Comparison of ENCODE assay signal across 11 mouse cellular contexts in genomic region chr6:34955862-34956241, GRCm38 (mm10). TPM values are rescaled to one million over a fixed set of nuclear protein-coding genes. Genes with fewer than 3 reads are reported as not detected.
DNase-seq lines count a peak whose midpoint lies in the region; ATAC-seq lines count a peak whose summit lies in the region.
"Had no signal": no experiment of that assay in that cellular context is flagged by ENCODE, and none has a peak within 500 bp of the region (broad histone marks: within the 10 kb centered on the region; RNA-seq: fewer than 3 reads in every experiment).

No protein-coding gene starts in this region.

- H3K9ac ChIP-seq in kidney, embryonic 16.5 days (replicated peaks; ENCODE audit: low read length), result no peak overlapping the region
- no peak overlapping the region for H3K9ac ChIP-seq in embryonic facial prominence, embryonic 14.5 days (ENCODE audit: low read depth, low read length)
- H3K9ac ChIP-seq in limb, embryonic 11.5 days (ENCODE audit: low read length), result no peak overlapping the region
- no peak overlapping the region for H3K9ac ChIP-seq in neural tube, embryonic 12.5 days

- no peaks in the 10 kb centered on the region; the same call in 1 of the 2 replicates for H3K4me1 ChIP-seq in kidney, embryonic 16.5 days (ENCODE audit: insufficient read depth, low read length)
- no peaks in the 10 kb centered on the region for H3K4me1 ChIP-seq in embryonic facial prominence, embryonic 14.5 days (ENCODE audit: control insufficient read depth, insufficient read depth, low read length)
- no peaks in the 10 kb centered on the region for H3K4me1 ChIP-seq in limb, embryonic 11.5 days (ENCODE audit: control insufficient read depth, insufficient read depth, low read length)
- H3K4me1 ChIP-seq in neural tube, embryonic 12.5 days, result peaks cover 4% of the 10 kb centered on the region; the same call in 1 of the 2 replicates

- no peak for ATAC-seq in kidney, embryonic 16.5 days (ENCODE audit: low FRiP score, low TSS enrichment)
- ATAC-seq in embryonic facial prominence, embryonic 14.5 days (ENCODE audit: low read depth), result no peak
- no peak for ATAC-seq in limb, embryonic 11.5 days (ENCODE audit: insufficient number of reproducible peaks, low FRiP score, low TSS enrichment, low read depth)
- ATAC-seq in neural tube, embryonic 12.5 days (ENCODE audit: low FRiP score, low read depth), result no peak; the same call in 1 of the 2 replicates

- 41% methylated on average over 8 of the region's 8 CpGs for WGBS in kidney, embryonic 16.5 days
- 41% methylated on average over 8 of the region's 8 CpGs for WGBS in embryonic facial prominence, embryonic 14.5 days
- 42% methylated on average over 8 of the region's 8 CpGs for WGBS in limb, embryonic 11.5 days
- 42% methylated on average over 8 of the region's 8 CpGs for WGBS in neural tube, embryonic 12.5 days

- intact Hi-C loops in gastrocnemius, postnatal 14 days (cut with DNase I; ENCODE audit: low total_unique reads), result no loop called here

- H3K4me2 ChIP-seq in kidney, embryonic 16.5 days (replicated peaks; ENCODE audit: low read depth, low read length), result peak overlapping the region; percentile 45
- peak overlapping the region; percentile 39; the same call in 1 of the 2 replicates for H3K4me2 ChIP-seq in embryonic facial prominence, embryonic 14.5 days (ENCODE audit: low read depth, low read length)
- H3K4me2 ChIP-seq in limb, embryonic 11.5 days (ENCODE audit: low read depth, severe bottlenecking), result peak overlapping the region; percentile 20; the same call in 1 of the 2 replicates
- H3K4me2 ChIP-seq in neural tube, embryonic 12.5 days (replicated peaks), result peak overlapping the region; percentile 41

- peak overlapping the region; percentile 0; the same call in 1 of the 2 replicates for H3K4me3 ChIP-seq in kidney, embryonic 16.5 days (ENCODE audit: low read length)
- no peak overlapping the region for H3K4me3 ChIP-seq in embryonic facial prominence, embryonic 14.5 days (ENCODE audit: low read depth, low read length)
- H3K4me3 ChIP-seq in limb, embryonic 11.5 days (ENCODE audit: low read depth, low read length), result no peak overlapping the region
- H3K4me3 ChIP-seq in neural tube, embryonic 12.5 days, result no peak overlapping the region

- no peak overlapping the region for H3K27ac ChIP-seq in kidney, embryonic 16.5 days (ENCODE audit: low read length)
- H3K27ac ChIP-seq in embryonic facial prominence, embryonic 14.5 days (replicated peaks; ENCODE audit: low read depth, low read length), result no peak overlapping the region
- H3K27ac ChIP-seq in limb, embryonic 11.5 days (replicated peaks; ENCODE audit: low read depth, low read length), result no peak overlapping the region
- no peak overlapping the region for H3K27ac ChIP-seq in neural tube, embryonic 12.5 days

- no peaks in the 10 kb centered on the region for H3K36me3 ChIP-seq in kidney, embryonic 16.5 days (ENCODE audit: insufficient read depth, low read length)
- no peaks in the 10 kb centered on the region for H3K36me3 ChIP-seq in embryonic facial prominence, embryonic 14.5 days (ENCODE audit: control insufficient read depth, insufficient read depth, low read length)
- no peaks in the 10 kb centered on the region for H3K36me3 ChIP-seq in limb, embryonic 11.5 days (ENCODE audit: control insufficient read depth, insufficient read depth, low read length)
- H3K36me3 ChIP-seq in neural tube, embryonic 12.5 days, result no peaks in the 10 kb centered on the region
- H3K36me3 ChIP-seq: G1E had no signal

- no peak for DNase-seq in kidney, postnatal 10 days
- DNase-seq in embryonic facial prominence, embryonic 14.5 days (ENCODE audit: low spot score), result no peak
- DNase-seq in limb, embryonic 11.5 days (ENCODE audit: low spot score), result no peak
- no peak for DNase-seq in gastrocnemius, postnatal 14 days
- DNase-seq in layer of hippocampus, postnatal 14 days (ENCODE audit: low spot score in 2 of 2), result no peak
- no peak for DNase-seq in right cerebral cortex, adult 2 months (ENCODE audit: low spot score in 2 of 2)

- H3K27me3 ChIP-seq in kidney, embryonic 16.5 days (ENCODE audit: insufficient read depth, low read length), result no peaks in the 10 kb centered on the region
- no peaks in the 10 kb centered on the region for H3K27me3 ChIP-seq in embryonic facial prominence, embryonic 14.5 days (replicated peaks; ENCODE audit: control insufficient read depth, insufficient read depth, low read length)
- H3K27me3 ChIP-seq in limb, embryonic 11.5 days (ENCODE audit: control insufficient read depth, insufficient read depth, low read length), result no peaks in the 10 kb centered on the region
- H3K27me3 ChIP-seq in neural tube, embryonic 12.5 days (replicated peaks), result no peaks in the 10 kb centered on the region

- H3K9me3 ChIP-seq in kidney, embryonic 16.5 days (ENCODE audit: low read length), result no peaks in the 10 kb centered on the region
- no peaks in the 10 kb centered on the region for H3K9me3 ChIP-seq in embryonic facial prominence, embryonic 14.5 days (ENCODE audit: control insufficient read depth, low read length)
- H3K9me3 ChIP-seq in limb, embryonic 11.5 days (ENCODE audit: control insufficient read depth, low read length), result no peaks in the 10 kb centered on the region
- no peaks in the 10 kb centered on the region for H3K9me3 ChIP-seq in neural tube, embryonic 12.5 days
- H3K9me3 ChIP-seq: G1E had no signal

RNA-seq across cellular contexts. Expression of gene Slc23a4, which starts 32.4 kb away (rescaled TPM):
- 0.27 and 0.35 TPM in 2 replicates for polyA plus RNA-seq in kidney, embryonic 16.5 days (2015; fragmentation: Nextera tagmentation; extraction: Ambion mirVana)
- polyA plus RNA-seq in embryonic facial prominence, embryonic 14.5 days (2014; fragmentation: Nextera tagmentation; extraction: Ambion mirVana), result 0.18 and 0.53 TPM in 2 replicates
- 0.52 TPM in 2 replicates for polyA plus RNA-seq in limb, embryonic 11.5 days (2014; fragmentation: Nextera tagmentation; extraction: Ambion mirVana)
- polyA plus RNA-seq in neural tube, embryonic 12.5 days (2016; fragmentation: Nextera tagmentation; extraction: Ambion mirVana), result 0.55 and 0.67 TPM in 2 replicates
- total RNA-seq in gastrocnemius, postnatal 14 days (2021), result under 1 TPM in 1 of 2 experiments, not detected in 1; 0.11 TPM
- 1 to 10 TPM in 1 of 2 experiments, under 1 TPM in 1; 0.83 to 1.2 TPM for total RNA-seq in layer of hippocampus, postnatal 14 days (2021)
- total RNA-seq: liver, adult 2 months had no signal

RNA-seq across cellular contexts. Expression of gene Stra8, which starts 35.9 kb away (rescaled TPM):
- polyA plus RNA-seq in kidney, embryonic 16.5 days (2015; fragmentation: Nextera tagmentation; extraction: Ambion mirVana), result not detected in 2 replicates
- not detected in 2 replicates for polyA plus RNA-seq in embryonic facial prominence, embryonic 14.5 days (2014; fragmentation: Nextera tagmentation; extraction: Ambion mirVana)
- polyA plus RNA-seq in limb, embryonic 11.5 days (2014; fragmentation: Nextera tagmentation; extraction: Ambion mirVana), result not detected in 2 replicates
- polyA plus RNA-seq in neural tube, embryonic 12.5 days (2016; fragmentation: Nextera tagmentation; extraction: Ambion mirVana), result not detected in 2 replicates
- not detected for total RNA-seq in gastrocnemius, postnatal 14 days (2021)
- not detected for total RNA-seq in layer of hippocampus, postnatal 14 days (2021)
- total RNA-seq: liver, adult 2 months had no signal
- polyA plus RNA-seq: G1E; liver, adult 2 months; spleen, adult 2 months had no signal

RNA-seq across cellular contexts. Expression of gene Wdr91, which starts 45.2 kb away (rescaled TPM):
- 11.2 and 11.3 TPM in 2 replicates for polyA plus RNA-seq in kidney, embryonic 16.5 days (2015; fragmentation: Nextera tagmentation; extraction: Ambion mirVana)
- 8.6 and 10.2 TPM in 2 replicates for polyA plus RNA-seq in embryonic facial prominence, embryonic 14.5 days (2014; fragmentation: Nextera tagmentation; extraction: Ambion mirVana)
- 10.3 and 10.9 TPM in 2 replicates for polyA plus RNA-seq in limb, embryonic 11.5 days (2014; fragmentation: Nextera tagmentation; extraction: Ambion mirVana)
- 13.1 and 14.0 TPM in 2 replicates for polyA plus RNA-seq in neural tube, embryonic 12.5 days (2016; fragmentation: Nextera tagmentation; extraction: Ambion mirVana)
- 1 to 10 TPM; 9.3 to 9.7 TPM for total RNA-seq in gastrocnemius, postnatal 14 days (2021)
- 10 to 100 TPM; 34.6 to 38.6 TPM for total RNA-seq in layer of hippocampus, postnatal 14 days (2021)
